Mouse (Mus musculus) small intestine, adult 2 months (tissue): ENCODE results near the gene Sys1.

Source experiments
- CTCF ChIP-seq: fragments of 200-500 bp; IDR thresholded peaks from 2 replicates; pipeline ENCODE4 v1.5.1; 2012; ENCODE audit warnings: low read depth, mild to moderate bottlenecking, control low read depth, inconsistent platforms, low read length, moderate library complexity, mixed read lengths; ENCODE audit not compliant: insufficient replicate concordance, insufficient read length; ENCODE audit errors: extremely low read depth
- POLR2A ChIP-seq: fragments of 200-500 bp; IDR thresholded peaks from 2 replicates; pipeline ENCODE4 v1.6.1; 2012; ENCODE audit warnings: low read depth, mild to moderate bottlenecking, control low read depth, inconsistent platforms, low read length, moderate library complexity

GRCm38 (mm10) chr2:164428451-164428850 is 28.3 kb upstream of the Sys1 start:
- no peak for TF ChIP-seq CTCF
- no peak for TF ChIP-seq POLR2A
